Mouse (Mus musculus) hindbrain, embryonic 15.5 days (tissue): ENCODE data around the gene Calhm1. TPM values are rescaled to one million over a fixed set of nuclear protein-coding genes. Genes with fewer than 3 reads are reported as not detected.

Source experiments
- ATAC-seq: fragments of 200-750 bp; cut with Nextera tagmentation; 2 replicates; pipeline ENCODE4 v1.8.0; 2017; ENCODE audit warnings: low read depth, moderate number of reproducible peaks, moderate TSS enrichment; ENCODE audit not compliant: low FRiP score
- H3K27ac ChIP-seq: fragments of 300-500 bp; sonication (generic); replicated peaks from 2 replicates; pipeline ENCODE4 v1.5.1; 2015; ENCODE audit warnings: mild to moderate bottlenecking, inconsistent platforms
- H3K27me3 ChIP-seq: fragments of 300-500 bp; sonication (generic); 2 replicates; pipeline ENCODE4 v1.6.1; 2015; ENCODE audit warnings: control low read depth, inconsistent platforms
- H3K36me3 ChIP-seq: fragments of 300-500 bp; sonication (generic); 2 replicates; pipeline ENCODE4 v1.6.1; 2015; ENCODE audit warnings: control low read depth, inconsistent platforms
- H3K4me1 ChIP-seq: fragments of 300-500 bp; sonication (generic); replicated peaks from 2 replicates; pipeline ENCODE4 v1.6.1; 2015; ENCODE audit warnings: control low read depth, inconsistent platforms
- H3K4me2 ChIP-seq: fragments of 300-500 bp; sonication (generic); 2 replicates; pipeline ENCODE4 v1.6.1; 2015; ENCODE audit warnings: moderate library complexity, mild to moderate bottlenecking, inconsistent platforms
- H3K4me3 ChIP-seq: fragments of 300-500 bp; sonication (generic); 2 replicates; pipeline ENCODE4 v1.5.1; 2015; ENCODE audit warnings: mild to moderate bottlenecking, inconsistent platforms
- H3K9ac ChIP-seq: fragments of 300-500 bp; sonication (generic); 2 replicates; pipeline ENCODE4 v1.6.1; 2015; ENCODE audit warnings: inconsistent platforms
- H3K9me3 ChIP-seq: fragments of 300-500 bp; sonication (generic); 2 replicates; pipeline ENCODE4 v1.6.1; 2016; ENCODE audit warnings: control low read depth, inconsistent platforms
- WGBS: fragments of 180-500 bp; shearing (Covaris S2); methylation state at CpG from one replicate; pipeline ENCODE4 v1.1.7; 2015; 5-methylcytosine and 5-hydroxymethylcytosine counted together
- polyA plus RNA-seq: library from polyadenylated mRNA; unstranded; fragments of >200 nt; fragmentation: Nextera tagmentation; extraction: Ambion mirVana; gene quantifications from 2 replicates; pipeline ENCODE4 v1.2.1, GENCODE M21; 2015

Gene Calhm1
- polyA plus RNA-seq: not detected in 2 replicates

GRCm38 (mm10) chr19:47144154-47144553, at the start of gene Calhm1:
TSS of gene Calhm1 (minus strand) at chr19:47144254.
- no peak for ATAC-seq
- H3K4me2 ChIP-seq: no peak within 1 kb of the TSS
- H3K9me3 ChIP-seq: no peaks in the 10 kb centered on the region
- no peak within 1 kb of the TSS for H3K4me3 ChIP-seq
- no peak within 1 kb of the TSS for H3K9ac ChIP-seq
- H3K4me1 ChIP-seq: no peaks in the 10 kb centered on the region
- H3K27me3 ChIP-seq: no peaks in the 10 kb centered on the region
- no peaks in the 10 kb centered on the region for H3K36me3 ChIP-seq
- WGBS: 94% methylated on average over 6 of the region's 6 CpGs
- H3K27ac ChIP-seq: no peak within 1 kb of the TSS

GRCm38 (mm10) chr19:47192158-47192557, 48.1 kb upstream of the Calhm1 start:
- Histone ChIP-seq H3K9me3 (no peaks in the 10 kb centered on the region), H3K9ac (no peak overlapping the region), H3K27ac (no peak overlapping the region), H3K4me1 (peaks cover 10% of the 10 kb centered on the region), H3K4me3 (no peak overlapping the region), H3K4me2 (no peak overlapping the region), H3K27me3 (no peaks in the 10 kb centered on the region), H3K36me3 (no peaks in the 10 kb centered on the region)
- WGBS: 95% methylated on average over 5 of the region's 5 CpGs
- ATAC-seq: no peak

- Histone ChIP-seq H3K4me2 (no peak overlapping the region), H3K4me1 (peaks cover 16% of the 10 kb centered on the region), H3K27ac (peak overlapping the region; percentile 11; the same call in 1 of the 2 replicates), H3K9ac (no peak overlapping the region), H3K9me3 (no peaks in the 10 kb centered on the region), H3K4me3 (no peak overlapping the region), H3K36me3 (no peaks in the 10 kb centered on the region), H3K27me3 (no peaks in the 10 kb centered on the region)
- ATAC-seq: peak; percentile 81
- WGBS: 57% methylated on average over 11 of the region's 11 CpGs
These were observed 44.6 kb upstream of the Calhm1 start for GRCm38 (mm10) chr19:47188515-47189128.

GRCm38 (mm10) chr19:47186514-47187275, 42.6 kb upstream of the Calhm1 start:
- Histone ChIP-seq H3K4me2 (no peak overlapping the region), H3K4me3 (no peak overlapping the region), H3K36me3 (no peaks in the 10 kb centered on the region), H3K27me3 (no peaks in the 10 kb centered on the region), H3K27ac (no peak overlapping the region), H3K9me3 (no peaks in the 10 kb centered on the region), H3K4me1 (peaks cover 16% of the 10 kb centered on the region), H3K9ac (no peak overlapping the region)
- 40% methylated on average over 15 of the region's 15 CpGs for WGBS
- ATAC-seq: no peak

GRCm38 (mm10) chr19:47184736-47185135, 40.7 kb upstream of the Calhm1 start:
- no peaks in the 10 kb centered on the region for H3K36me3 ChIP-seq
- H3K9ac ChIP-seq: no peak overlapping the region
- H3K4me3 ChIP-seq: no peak overlapping the region
- H3K27me3 ChIP-seq: no peaks in the 10 kb centered on the region
- no peak overlapping the region for H3K27ac ChIP-seq
- H3K4me1 ChIP-seq: peaks cover 28% of the 10 kb centered on the region
- 58% methylated on average over 4 of the region's 4 CpGs for WGBS
- no peaks in the 10 kb centered on the region for H3K9me3 ChIP-seq
- no peak for ATAC-seq
- no peak overlapping the region for H3K4me2 ChIP-seq

GRCm38 (mm10) chr19:47184221-47184620, 40.2 kb upstream of the Calhm1 start:
- no peak overlapping the region for H3K4me2 ChIP-seq
- no peaks in the 10 kb centered on the region for H3K36me3 ChIP-seq
- peaks cover 32% of the 10 kb centered on the region for H3K4me1 ChIP-seq
- H3K9me3 ChIP-seq: no peaks in the 10 kb centered on the region
- H3K4me3 ChIP-seq: no peak overlapping the region
- ATAC-seq: no peak
- no peak overlapping the region for H3K9ac ChIP-seq
- 63% methylated on average over 8 of the region's 8 CpGs for WGBS
- no peaks in the 10 kb centered on the region for H3K27me3 ChIP-seq
- no peak overlapping the region for H3K27ac ChIP-seq

GRCm38 (mm10) chr19:47180011-47180410, 36.0 kb upstream of the Calhm1 start:
- Histone ChIP-seq H3K9ac (peak overlapping the region; percentile 70), H3K4me3 (peak overlapping the region; percentile 84), H3K9me3 (no peaks in the 10 kb centered on the region), H3K36me3 (no peaks in the 10 kb centered on the region), H3K27me3 (no peaks in the 10 kb centered on the region), H3K4me2 (peak overlapping the region; percentile 96), H3K27ac (no peak overlapping the region), H3K4me1 (peaks cover 28% of the 10 kb centered on the region)
- WGBS: 16% methylated on average over 8 of the region's 8 CpGs
- ATAC-seq: no peak

- WGBS: under 1% methylated on average over 37 of the region's 42 CpGs
- Histone ChIP-seq H3K27ac (peak overlapping the region; percentile 86), H3K36me3 (no peaks in the 10 kb centered on the region), H3K9ac (peak overlapping the region; percentile 70), H3K27me3 (no peaks in the 10 kb centered on the region), H3K9me3 (no peaks in the 10 kb centered on the region), H3K4me3 (peak overlapping the region; percentile 84), H3K4me1 (peaks cover 25% of the 10 kb centered on the region), H3K4me2 (peak overlapping the region; percentile 96)
- ATAC-seq: peak; percentile 59
These were observed 35.3 kb upstream of the Calhm1 start for GRCm38 (mm10) chr19:47179272-47179809.

- ATAC-seq: peak; percentile 67
- Histone ChIP-seq H3K36me3 (no peaks in the 10 kb centered on the region), H3K4me1 (peaks cover 22% of the 10 kb centered on the region), H3K9me3 (no peaks in the 10 kb centered on the region), H3K27ac (peak within 1 kb of the TSS; percentile 86), H3K4me3 (peak within 1 kb of the TSS; percentile 84), H3K27me3 (no peaks in the 10 kb centered on the region), H3K9ac (peak within 1 kb of the TSS; percentile 70), H3K4me2 (peak within 1 kb of the TSS; percentile 96)
- WGBS: under 1% methylated on average over 66 of the region's 98 CpGs
These were observed 34.6 kb upstream of the Calhm1 start, which contains the start of gene Neurl1a for GRCm38 (mm10) chr19:47178431-47179271. TSS of gene Neurl1a (plus strand) at chr19:47178820.

GRCm38 (mm10) chr19:47178001-47178400, 33.9 kb upstream of the Calhm1 start:
- 22% methylated on average over 10 of the region's 10 CpGs for WGBS
- Histone ChIP-seq H3K4me1 (peaks cover 22% of the 10 kb centered on the region), H3K27me3 (no peaks in the 10 kb centered on the region), H3K4me3 (peak overlapping the region; percentile 84), H3K27ac (peak overlapping the region; percentile 86), H3K4me2 (peak overlapping the region; percentile 96), H3K36me3 (no peaks in the 10 kb centered on the region), H3K9ac (no peak overlapping the region), H3K9me3 (no peaks in the 10 kb centered on the region)
- ATAC-seq: peak; percentile 9; the same call in 1 of the 2 replicates

GRCm38 (mm10) chr19:47176916-47177505, 33.0 kb upstream of the Calhm1 start:
- Histone ChIP-seq H3K27me3 (no peaks in the 10 kb centered on the region), H3K4me2 (no peak overlapping the region), H3K9me3 (no peaks in the 10 kb centered on the region), H3K36me3 (no peaks in the 10 kb centered on the region), H3K4me3 (no peak overlapping the region), H3K27ac (no peak overlapping the region), H3K9ac (no peak overlapping the region), H3K4me1 (peaks cover 22% of the 10 kb centered on the region)
- ATAC-seq: no peak
- WGBS: 71% methylated on average over 2 of the region's 2 CpGs
